Mouse (Mus musculus): ENCODE measurements around the gene Tiam1. TPM values are rescaled to one million over a fixed set of nuclear protein-coding genes. Genes with fewer than 3 reads are reported as not detected.

The Tiam1 gene
- total and polyA plus RNA-seq, 2 experiments: 0.27 to 0.65 TPM

DNA sequence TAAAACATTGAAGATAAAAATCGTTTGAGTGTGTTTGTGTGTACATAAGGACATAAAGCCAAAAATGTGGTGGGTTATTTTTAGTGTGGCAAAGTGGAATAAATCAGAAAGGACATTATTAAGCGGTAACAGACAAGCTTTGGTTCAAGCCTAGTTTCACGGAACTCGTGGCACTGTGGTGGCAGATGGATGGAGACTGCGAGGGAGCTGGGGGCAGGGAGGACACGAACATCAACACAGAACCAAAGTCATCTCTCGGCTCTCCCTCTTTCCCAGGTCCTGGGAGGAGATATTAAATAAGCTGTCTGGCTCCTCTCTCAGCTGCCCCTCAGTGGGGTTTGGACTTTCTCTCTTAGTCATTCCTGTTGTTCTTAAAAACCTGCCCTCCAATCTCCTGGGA, 215.0 kb downstream of the Tiam1 start:
- no peaks in the 10 kb centered on the region for H3K4me1 ChIP-seq (ENCODE audit: control insufficient read depth, insufficient read depth, low read length)
- TF ChIP-seq CTCF (IDR thresholded peaks at IDR 0.05; ENCODE audit: low read depth, low read length): no peak
- TF ChIP-seq POLR2A (IDR thresholded peaks at IDR 0.05; ENCODE audit: extremely low read depth, insufficient read depth, low read length): no peak
- no peak overlapping the region for H3K4me3 ChIP-seq (ENCODE audit: insufficient read depth, low read depth, low read length)
- 85% methylated on average over 7 of the region's 7 CpGs for WGBS
- no peak overlapping the region for H3K9ac ChIP-seq (ENCODE audit: low read depth, low read length)
- H3K27ac ChIP-seq (replicated peaks; ENCODE audit: insufficient read depth, low read depth, low read length): no peak overlapping the region
- no peak for DNase-seq (ENCODE audit: extremely low read depth, low read depth, low spot score)
- H3K27me3 ChIP-seq (ENCODE audit: control insufficient read depth, insufficient read depth, low read length): no peaks in the 10 kb centered on the region
- H3K36me3 ChIP-seq (ENCODE audit: control insufficient read depth, insufficient read depth, low read length): no peaks in the 10 kb centered on the region
- no peaks in the 10 kb centered on the region for H3K79me2 ChIP-seq (ENCODE audit: control insufficient read depth, insufficient read depth, low read length)

DNA sequence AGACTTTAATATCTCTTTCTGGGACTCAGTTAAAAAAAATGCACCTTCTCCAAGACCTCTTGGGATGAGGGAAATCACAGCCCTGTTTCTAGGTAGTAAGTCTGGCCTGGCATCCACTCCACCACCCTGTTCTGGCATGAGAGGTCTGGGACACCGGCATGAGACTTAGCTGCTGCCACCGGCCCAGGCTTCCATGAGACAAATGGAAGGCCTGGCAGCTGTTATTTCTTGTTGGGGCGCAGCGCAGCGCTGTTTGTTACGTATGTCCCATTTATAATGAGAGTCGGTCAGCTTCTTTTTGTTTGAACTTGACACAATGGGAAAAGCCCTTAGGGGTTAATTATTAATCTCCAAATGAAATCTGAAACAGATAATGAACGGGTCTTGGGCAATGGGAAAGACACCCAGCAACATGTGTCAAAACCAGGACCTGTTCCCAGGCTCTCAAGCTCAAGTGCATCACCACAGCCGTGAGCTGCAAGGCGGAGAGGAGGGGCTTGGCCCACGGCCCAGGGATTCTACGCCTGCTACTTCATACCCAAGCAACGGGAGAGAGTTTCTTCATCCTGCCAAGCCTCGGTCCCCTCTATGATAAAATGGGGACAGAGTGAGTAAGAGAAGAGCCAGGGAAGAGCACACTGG, 219.2 kb downstream of the Tiam1 start:
- whole genome bisulfite sequencing: 45% methylated on average over 14 of the region's 14 CpGs
- Histone ChIP-seq H3K4me3 (ENCODE audit: insufficient read depth, low read depth, low read length) (no peak overlapping the region), H3K36me3 (ENCODE audit: control insufficient read depth, insufficient read depth, low read length) (no peaks in the 10 kb centered on the region), H3K79me2 (ENCODE audit: control insufficient read depth, insufficient read depth, low read length) (no peaks in the 10 kb centered on the region), H3K4me1 (ENCODE audit: control insufficient read depth, insufficient read depth, low read length) (no peaks in the 10 kb centered on the region), H3K27me3 (ENCODE audit: control insufficient read depth, insufficient read depth, low read length) (no peaks in the 10 kb centered on the region), H3K27ac (replicated peaks; ENCODE audit: insufficient read depth, low read depth, low read length) (no peak overlapping the region), H3K9ac (ENCODE audit: low read depth, low read length) (no peak overlapping the region)
- DNase-seq (ENCODE audit: extremely low read depth, low read depth, low spot score): no peak
- no peak for TF ChIP-seq CTCF (IDR thresholded peaks at IDR 0.05; ENCODE audit: low read depth, low read length)
- no peak for TF ChIP-seq POLR2A (IDR thresholded peaks at IDR 0.05; ENCODE audit: extremely low read depth, insufficient read depth, low read length)

GRCm38 (mm10) chr16:89923311-89923710, 220.3 kb downstream of the Tiam1 start:
- no peak for TF ChIP-seq CTCF (IDR thresholded peaks at IDR 0.05; ENCODE audit: low read depth, low read length)
- no peak for TF ChIP-seq POLR2A (IDR thresholded peaks at IDR 0.05; ENCODE audit: extremely low read depth, insufficient read depth, low read length)
- WGBS: 90% methylated on average over 8 of the region's 8 CpGs
- Histone ChIP-seq H3K27ac (replicated peaks; ENCODE audit: insufficient read depth, low read depth, low read length) (no peak overlapping the region), H3K27me3 (ENCODE audit: control insufficient read depth, insufficient read depth, low read length) (no peaks in the 10 kb centered on the region), H3K79me2 (ENCODE audit: control insufficient read depth, insufficient read depth, low read length) (no peaks in the 10 kb centered on the region), H3K4me1 (ENCODE audit: control insufficient read depth, insufficient read depth, low read length) (no peaks in the 10 kb centered on the region), H3K4me3 (ENCODE audit: insufficient read depth, low read depth, low read length) (no peak overlapping the region), H3K36me3 (ENCODE audit: control insufficient read depth, insufficient read depth, low read length) (no peaks in the 10 kb centered on the region), H3K9ac (ENCODE audit: low read depth, low read length) (no peak overlapping the region)
- no peak for DNase-seq (ENCODE audit: extremely low read depth, low read depth, low spot score)

DNA sequence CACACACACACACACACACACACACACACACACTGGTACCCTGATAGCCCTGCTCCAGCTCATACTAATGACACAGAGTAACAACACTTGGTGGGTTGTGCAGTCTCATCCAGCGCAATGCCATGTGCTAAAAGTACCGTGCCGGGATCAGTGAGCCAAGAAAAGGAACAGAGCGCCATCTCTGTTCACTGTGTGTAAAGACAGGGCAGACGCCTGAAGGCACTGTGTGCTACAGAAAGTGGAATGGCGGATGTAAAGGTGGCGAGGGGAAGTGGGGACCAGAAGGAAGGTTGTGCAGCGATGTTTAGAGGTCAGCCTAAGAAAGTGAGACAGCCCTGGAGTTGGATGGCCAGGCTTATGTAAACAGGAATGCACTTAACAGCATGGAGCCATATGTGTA, 221.1 kb downstream of the Tiam1 start:
- Histone ChIP-seq H3K4me1 (ENCODE audit: control insufficient read depth, insufficient read depth, low read length) (no peaks in the 10 kb centered on the region), H3K4me3 (ENCODE audit: insufficient read depth, low read depth, low read length) (no peak overlapping the region), H3K9ac (ENCODE audit: low read depth, low read length) (no peak overlapping the region), H3K27me3 (ENCODE audit: control insufficient read depth, insufficient read depth, low read length) (no peaks in the 10 kb centered on the region), H3K79me2 (ENCODE audit: control insufficient read depth, insufficient read depth, low read length) (no peaks in the 10 kb centered on the region), H3K36me3 (ENCODE audit: control insufficient read depth, insufficient read depth, low read length) (no peaks in the 10 kb centered on the region), H3K27ac (replicated peaks; ENCODE audit: insufficient read depth, low read depth, low read length) (no peak overlapping the region)
- 93% methylated on average over 8 of the region's 8 CpGs for WGBS
- DNase-seq (ENCODE audit: extremely low read depth, low read depth, low spot score): no peak
- TF ChIP-seq POLR2A (IDR thresholded peaks at IDR 0.05; ENCODE audit: extremely low read depth, insufficient read depth, low read length) (no peak), CTCF (IDR thresholded peaks at IDR 0.05; ENCODE audit: low read depth, low read length) (no peak)

GRCm38 (mm10) chr16:89921370-89921769, 222.2 kb downstream of the Tiam1 start:
- H3K36me3 ChIP-seq (ENCODE audit: control insufficient read depth, insufficient read depth, low read length): no peaks in the 10 kb centered on the region
- no peaks in the 10 kb centered on the region for H3K4me1 ChIP-seq (ENCODE audit: control insufficient read depth, insufficient read depth, low read length)
- H3K27ac ChIP-seq (replicated peaks; ENCODE audit: insufficient read depth, low read depth, low read length): no peak overlapping the region
- no peaks in the 10 kb centered on the region for H3K27me3 ChIP-seq (ENCODE audit: control insufficient read depth, insufficient read depth, low read length)
- WGBS: 94% methylated on average over 14 of the region's 14 CpGs
- TF ChIP-seq POLR2A (IDR thresholded peaks at IDR 0.05; ENCODE audit: extremely low read depth, insufficient read depth, low read length) (no peak), CTCF (IDR thresholded peaks at IDR 0.05; ENCODE audit: low read depth, low read length) (no peak)
- no peaks in the 10 kb centered on the region for H3K79me2 ChIP-seq (ENCODE audit: control insufficient read depth, insufficient read depth, low read length)
- no peak overlapping the region for H3K9ac ChIP-seq (ENCODE audit: low read depth, low read length)
- H3K4me3 ChIP-seq (ENCODE audit: insufficient read depth, low read depth, low read length): no peak overlapping the region
- no peak for DNase-seq (ENCODE audit: extremely low read depth, low read depth, low spot score)

- Histone ChIP-seq H3K79me2 (ENCODE audit: control insufficient read depth, insufficient read depth, low read length) (no peaks in the 10 kb centered on the region), H3K4me1 (ENCODE audit: control insufficient read depth, insufficient read depth, low read length) (no peaks in the 10 kb centered on the region), H3K27me3 (ENCODE audit: control insufficient read depth, insufficient read depth, low read length) (no peaks in the 10 kb centered on the region), H3K4me3 (ENCODE audit: insufficient read depth, low read depth, low read length) (no peak overlapping the region), H3K36me3 (ENCODE audit: control insufficient read depth, insufficient read depth, low read length) (no peaks in the 10 kb centered on the region), H3K27ac (replicated peaks; ENCODE audit: insufficient read depth, low read depth, low read length) (no peak overlapping the region), H3K9ac (ENCODE audit: low read depth, low read length) (no peak overlapping the region)
- DNase-seq (ENCODE audit: extremely low read depth, low read depth, low spot score): no peak
- 88% methylated on average over 8 of the region's 8 CpGs for WGBS
- TF ChIP-seq POLR2A (IDR thresholded peaks at IDR 0.05; ENCODE audit: extremely low read depth, insufficient read depth, low read length) (no peak), CTCF (IDR thresholded peaks at IDR 0.05; ENCODE audit: low read depth, low read length) (no peak)
These were observed 223.2 kb downstream of the Tiam1 start for GRCm38 (mm10) chr16:89920417-89920816.
